Mouse (Mus musculus): Measurements from ENCODE around the gene Hsd17b1.

DNA sequence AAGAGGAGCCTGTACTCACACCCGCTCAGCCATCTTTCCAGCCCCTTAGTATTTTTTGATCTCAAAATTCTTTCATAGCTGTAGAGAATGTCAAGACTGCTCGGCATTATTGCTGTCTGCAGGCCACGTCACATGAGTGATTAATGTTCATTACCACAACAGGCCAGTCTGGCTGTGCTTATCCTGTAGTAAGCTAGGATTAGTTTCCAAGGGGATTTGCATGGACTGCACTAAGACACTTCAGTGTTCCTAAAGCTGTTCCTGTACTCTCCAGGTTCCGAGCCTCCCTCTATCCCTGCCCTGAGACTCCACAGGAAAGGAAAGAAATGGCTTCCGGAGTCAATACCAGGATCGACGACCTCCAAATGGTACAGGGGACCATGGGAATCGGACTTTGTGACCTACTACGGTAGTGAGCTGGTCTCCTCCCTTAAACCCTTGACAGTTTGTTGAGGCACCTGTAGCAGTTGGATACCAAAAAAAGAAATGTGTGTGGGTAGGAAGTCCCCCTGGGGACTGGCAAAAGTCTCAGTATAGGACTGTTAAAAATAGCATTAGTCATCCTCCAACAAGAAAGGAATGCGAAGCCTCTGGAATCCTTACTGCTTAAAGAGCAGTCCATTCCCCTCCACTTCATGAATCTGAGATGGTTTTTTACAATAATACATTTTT, 47.9 kb upstream of the Hsd17b1 start:
- TF ChIP-seq MAFK (IDR thresholded peaks at IDR 0.05; ENCODE audit: insufficient read depth, low read depth, low read length) (no peak), ZNF384 (IDR thresholded peaks at IDR 0.05; ENCODE audit: low read depth, low read length) (no peak), CHD2 (IDR thresholded peaks at IDR 0.05; ENCODE audit: low read depth, low read length) (no peak)

Data from ES-E14 (cell line).